Mouse (Mus musculus) neutrophil, adult 5-6 weeks (primary cell): ENCODE data around the gene Trim26. TPM values are rescaled to one million over a fixed set of nuclear protein-coding genes. Genes with fewer than 3 reads are reported as not detected.

ENCODE experiments used
- ATAC-seq: fragments of 151-379, 151-347 bp; 2 replicates; pipeline ENCODE4 v1.8.0; 2017; ENCODE audit warnings: mild to moderate bottlenecking, moderate TSS enrichment; ENCODE audit not compliant: insufficient number of reproducible peaks, poor library complexity, low FRiP score, severe bottlenecking; ENCODE audit errors: extremely low read depth
- total RNA-seq: library from RNA; stranded (forward); fragments of 200-1000 nt; gene quantifications from 2 replicates; pipeline ENCODE4 v1.2.3, GENCODE M21; 2017

Gene Trim26
- total RNA-seq, 1 experiment from 2014 or later, result 81.9 TPM

- no peak for ATAC-seq
Observed at GRCm38 (mm10) chr17:36893387-36893786, 56.5 kb downstream of the Trim26 start.

DNA sequence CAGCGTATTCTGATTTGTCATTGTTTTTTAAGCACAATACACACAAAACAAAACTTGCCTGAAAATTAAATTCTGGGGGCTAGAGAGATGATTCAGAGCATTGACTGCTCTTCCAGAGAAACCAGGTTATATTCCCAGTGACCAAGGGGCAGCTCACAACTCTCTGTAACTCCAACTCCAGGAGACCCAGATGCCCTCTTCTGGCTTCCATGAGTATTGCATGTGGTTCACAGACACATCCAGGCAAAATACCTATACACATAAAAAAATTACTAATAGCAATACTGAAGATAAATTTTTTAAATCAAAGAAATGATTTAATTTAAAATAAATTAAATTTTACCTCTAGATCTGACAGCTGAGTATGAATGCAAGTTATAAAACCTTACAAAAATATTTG, 59.6 kb downstream of the Trim26 start:
- no peak for ATAC-seq

- no peak for ATAC-seq
Observed at GRCm38 (mm10) chr17:36897065-36897464, 60.1 kb downstream of the Trim26 start.

DNA sequence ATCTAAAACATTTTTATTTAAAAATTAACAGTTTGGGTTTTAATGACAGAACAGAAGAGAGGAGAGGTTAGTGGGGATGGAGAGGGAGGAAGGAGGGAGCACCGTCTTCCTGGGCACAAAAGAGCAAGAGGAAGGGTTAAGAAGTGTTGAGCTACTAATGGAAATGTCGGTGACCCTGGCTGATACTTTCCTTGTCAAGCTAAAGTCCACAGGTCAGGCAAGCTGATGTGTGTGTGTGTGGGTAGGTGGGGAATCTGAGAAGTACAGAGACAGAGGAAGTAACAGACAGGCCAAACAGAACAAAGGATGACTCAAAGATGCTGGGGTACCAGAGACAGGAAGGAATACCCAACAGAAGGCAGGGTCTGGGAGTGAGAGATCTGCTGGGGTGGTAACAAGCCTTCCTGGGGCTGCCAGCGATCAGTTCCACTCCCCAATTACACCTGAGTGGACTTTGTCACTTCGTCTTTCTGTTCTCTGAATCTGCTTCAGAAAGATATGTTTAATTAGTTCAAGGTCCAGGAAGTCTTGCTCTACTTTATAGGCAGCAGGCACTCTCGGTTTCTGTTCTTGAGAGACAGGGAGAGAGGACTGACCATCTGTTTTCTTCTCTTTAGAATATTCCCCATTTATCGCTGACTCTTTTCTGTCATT, 60.7 kb downstream of the Trim26 start, which contains the start of gene Trim31:
Gene Trim31, plus strand, starts transcription at position 567 of the 654 bp plus-strand sequence.
- ATAC-seq, result no peak

- no peak for ATAC-seq
Observed at GRCm38 (mm10) chr17:36899376-36899775, 62.4 kb downstream of the Trim26 start.

GRCm38 (mm10) chr17:36900001-36900400, 63.1 kb downstream of the Trim26 start:
- no peak for ATAC-seq

- no peak for ATAC-seq
Observed at GRCm38 (mm10) chr17:36900691-36901090, 63.8 kb downstream of the Trim26 start.

- ATAC-seq, result no peak
Observed at GRCm38 (mm10) chr17:36903651-36904050, 66.7 kb downstream of the Trim26 start.

DNA sequence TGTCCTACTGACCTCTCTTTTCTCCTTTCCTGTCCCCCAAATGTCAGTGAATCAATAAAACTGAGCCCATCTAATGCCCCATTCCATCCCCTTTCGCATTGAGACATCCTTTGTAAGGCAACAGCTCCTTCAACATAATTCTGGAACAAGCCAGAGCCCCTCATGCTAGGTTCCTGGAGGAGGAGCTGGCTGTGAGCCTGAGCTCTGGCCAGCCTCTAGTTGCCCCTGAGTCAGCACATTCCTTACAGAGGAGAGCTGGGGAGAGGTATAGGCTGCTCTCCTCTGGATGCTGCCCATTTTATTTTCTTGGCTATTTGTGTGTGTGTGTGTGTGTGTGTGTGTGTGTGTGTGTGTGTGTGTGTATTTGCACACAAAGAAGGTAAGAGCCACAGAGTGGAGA, 71.3 kb downstream of the Trim26 start:
- no peak for ATAC-seq

Other genes starting within 250 kb of the Trim26 start
- not detected in 2 replicates for gene H2-M9, start 194.5 kb upstream of the Trim26 start, total RNA-seq
- gene H2-M1, start 164.9 kb upstream of the Trim26 start, total RNA-seq, result not detected in 2 replicates
- not detected in 2 replicates for gene H2-M10.5, start 64.2 kb upstream of the Trim26 start, total RNA-seq
- gene H2-M10.6, start 25.0 kb upstream of the Trim26 start, total RNA-seq, result not detected in 2 replicates
- gene Trim15, start 30.1 kb downstream of the Trim26 start, total RNA-seq, result not detected in 2 replicates
- gene Trim10, start 32.4 kb downstream of the Trim26 start, total RNA-seq, result 4.7 and 6.0 TPM in 2 replicates
- not detected in 2 replicates for gene Trim40, start 53.0 kb downstream of the Trim26 start, total RNA-seq
- gene Trim31, start 61.0 kb downstream of the Trim26 start, total RNA-seq, result not detected in 2 replicates
- gene Rnf39, start 105.8 kb downstream of the Trim26 start, total RNA-seq, result 0.98 and 1.2 TPM in 2 replicates
- 91.1 and 104 TPM in 2 replicates for gene Ppp1r11, start 114.6 kb downstream of the Trim26 start, total RNA-seq
- gene Znrd1, start 121.4 kb downstream of the Trim26 start, total RNA-seq, result 28.3 and 34.6 TPM in 2 replicates
- gene Znrd1as, start 121.5 kb downstream of the Trim26 start, total RNA-seq, result 6.0 and 6.1 TPM in 2 replicates
- 0.58 TPM in 1 of 2 replicates, not detected in the other for gene 2410137M14Rik, start 144.1 kb downstream of the Trim26 start, total RNA-seq
- gene H2-M5, start 152.4 kb downstream of the Trim26 start, total RNA-seq, result not detected in 2 replicates
- gene Zfp57, start 164.0 kb downstream of the Trim26 start, total RNA-seq, result not detected in 2 replicates
- not detected in 2 replicates for gene Mog, start 186.3 kb downstream of the Trim26 start, total RNA-seq
- gene Gabbr1, start 208.8 kb downstream of the Trim26 start, total RNA-seq, result 34.7 and 38.2 TPM in 2 replicates